Mouse (Mus musculus): ENCODE measurements around the gene Pdzrn3.

Gene Pdzrn3

GRCm38 (mm10) chr6:101187322-101187721 lies 190.4 kb downstream of the Pdzrn3 start:
- DNase-seq, result no peak

- DNase-seq, result no peak
Measured at GRCm38 (mm10) chr6:101186887-101187286, 190.8 kb downstream of the Pdzrn3 start.

- DNase-seq, result no peak
Measured at GRCm38 (mm10) chr6:101184103-101184785, 193.5 kb downstream of the Pdzrn3 start.

- no peak for DNase-seq
Measured at GRCm38 (mm10) chr6:101170699-101171098, 207.0 kb downstream of the Pdzrn3 start.

GRCm38 (mm10) chr6:101153511-101153921 lies 224.2 kb downstream of the Pdzrn3 start:
- DNase-seq, result no peak

- no peak for DNase-seq
Measured at GRCm38 (mm10) chr6:101135368-101135767, 242.3 kb downstream of the Pdzrn3 start.

- DNase-seq, result no peak
Measured at GRCm38 (mm10) chr6:101125396-101125795, 252.3 kb downstream of the Pdzrn3 start.

- DNase-seq, result no peak
Measured at GRCm38 (mm10) chr6:101108951-101109350, 268.7 kb downstream of the Pdzrn3 start.

GRCm38 (mm10) chr6:101103506-101103905 lies 274.2 kb downstream of the Pdzrn3 start:
- DNase-seq, result no peak

GRCm38 (mm10) chr6:101101709-101102654 lies 275.7 kb downstream of the Pdzrn3 start:
- DNase-seq, result no peak
